Mouse (Mus musculus) spleen, adult 2 months (tissue): ENCODE data around the gene Stim1.

ENCODE experiments used
- CTCF ChIP-seq: fragments of 200-500 bp; IDR thresholded peaks from 2 replicates; pipeline ENCODE4 v1.5.1; 2011; ENCODE audit warnings: mild to moderate bottlenecking, inconsistent platforms; ENCODE audit not compliant: insufficient read depth, insufficient read length, insufficient replicate concordance; ENCODE audit errors: extremely low read depth
- POLR2A ChIP-seq: fragments of 200-500 bp; IDR thresholded peaks from 2 replicates; pipeline ENCODE4 v1.6.1; 2011; ENCODE audit warnings: low read depth, low read length, inconsistent platforms

- no peak for TF ChIP-seq POLR2A
- TF ChIP-seq CTCF: no peak
Measured at GRCm38 (mm10) chr7:102383221-102383620, 115.6 kb downstream of the Stim1 start.
